Mouse (Mus musculus) macrophage (primary cell): ENCODE measurements around the gene Hist1h2af. TPM values are rescaled to one million over a fixed set of nuclear protein-coding genes. Genes with fewer than 3 reads are reported as not detected.
"Not testable (repeated sequence)": the region's sequence is repeated elsewhere in the genome, so short reads cannot be mapped to it uniquely, and the experiment has no call there.

Source experiments
- H3K27ac ChIP-seq: fragments of 350-480 bp; formaldehyde crosslinking; 2 replicates; pipeline ENCODE4 v1.9.0; 2021
- H3K36me3 ChIP-seq: fragments of 350-480 bp; formaldehyde crosslinking; 2 replicates; pipeline ENCODE4 v1.9.0; 2021; ENCODE audit errors: inconsistent target
- H3K4me3 ChIP-seq: fragments of 350-480 bp; formaldehyde crosslinking; 2 replicates; pipeline ENCODE4 v1.9.0; 2021; ENCODE audit errors: inconsistent target
- H3K79me2 ChIP-seq: fragments of 350-480 bp; formaldehyde crosslinking; 2 replicates; pipeline ENCODE4 v1.9.0; 2021; ENCODE audit errors: inconsistent target
- WGBS: methylation state at CpG from one replicate; pipeline ENCODE4 v1.1.7; 2026; ENCODE audit warnings: inconsistent platforms; ENCODE audit not compliant: missing documents; 5-methylcytosine and 5-hydroxymethylcytosine counted together
- polyA plus RNA-seq: library from polyadenylated mRNA; stranded (reverse); fragments of 250-400 nt; gene quantifications from 3 replicates; pipeline ENCODE4 v1.2.4, GENCODE M21; 2018; ENCODE audit warnings: inconsistent platforms

The Hist1h2af gene
- polyA plus RNA-seq, 1 experiment from 2014 or later = not detected

GRCm38 (mm10) chr13:23521703-23522102 lies 12.0 kb upstream of the Hist1h2af start:
- H3K36me3 ChIP-seq = no peaks in the 10 kb centered on the region
- no peak overlapping the region for H3K27ac ChIP-seq
- H3K4me3 ChIP-seq = no peak overlapping the region
- H3K79me2 ChIP-seq = no peaks in the 10 kb centered on the region
- 3% methylated on average over 14 of the region's 14 CpGs for WGBS

- no peak overlapping the region for H3K4me3 ChIP-seq
These were observed 9.7 kb upstream of the Hist1h2af start for GRCm38 (mm10) chr13:23523976-23524375.

GRCm38 (mm10) chr13:23524654-23525053 lies 9.1 kb upstream of the Hist1h2af start:
- WGBS = 18% methylated on average over 5 of the region's 5 CpGs
- no peak overlapping the region for H3K27ac ChIP-seq
- no peaks in the 10 kb centered on the region for H3K79me2 ChIP-seq
- H3K36me3 ChIP-seq = no peaks in the 10 kb centered on the region
- no peak overlapping the region for H3K4me3 ChIP-seq

More at GRCm38 (mm10) chr13:23523976-23524375, 9.7 kb upstream of the Hist1h2af start:
- 45% methylated on average over 5 of the region's 5 CpGs for WGBS
- H3K79me2 ChIP-seq = no peaks in the 10 kb centered on the region
- no peaks in the 10 kb centered on the region for H3K36me3 ChIP-seq
- H3K27ac ChIP-seq = no peak overlapping the region

- Histone ChIP-seq H3K27ac (no peak overlapping the region), H3K4me3 (peak overlapping the region; percentile 27; the same call in 1 of the 2 replicates), H3K36me3 (no peaks in the 10 kb centered on the region), H3K79me2 (no peaks in the 10 kb centered on the region)
- 6% methylated on average over 10 of the region's 10 CpGs for WGBS
These were observed 7.8 kb upstream of the Hist1h2af start for GRCm38 (mm10) chr13:23525901-23526300.

GRCm38 (mm10) chr13:23526312-23526711 lies 7.4 kb upstream of the Hist1h2af start:
- H3K27ac ChIP-seq = no peak overlapping the region
- no peaks in the 10 kb centered on the region for H3K79me2 ChIP-seq
- WGBS = 1% methylated on average over 15 of the region's 17 CpGs
- H3K4me3 ChIP-seq = peak overlapping the region; percentile 27
- H3K36me3 ChIP-seq = no peaks in the 10 kb centered on the region

GRCm38 (mm10) chr13:23529005-23529404 lies 4.7 kb upstream of the Hist1h2af start:
- no peak overlapping the region for H3K27ac ChIP-seq
- 93% methylated on average over 5 of the region's 5 CpGs for WGBS
- no peaks in the 10 kb centered on the region for H3K36me3 ChIP-seq
- no peak overlapping the region for H3K4me3 ChIP-seq
- H3K79me2 ChIP-seq = no peaks in the 10 kb centered on the region

GRCm38 (mm10) chr13:23529480-23530165 lies 4.1 kb upstream of the Hist1h2af start:
- H3K79me2 ChIP-seq = no peaks in the 10 kb centered on the region
- peak overlapping the region; percentile 58 for H3K4me3 ChIP-seq
- peak overlapping the region; percentile 91; the same call in 1 of the 2 replicates for H3K27ac ChIP-seq
- no peaks in the 10 kb centered on the region for H3K36me3 ChIP-seq
- WGBS = 26% methylated on average over 2 of the region's 2 CpGs

- WGBS = 2% methylated on average over 20 of the region's 20 CpGs
- H3K27ac ChIP-seq = peak overlapping the region; percentile 91
- H3K36me3 ChIP-seq = no peaks in the 10 kb centered on the region
- H3K79me2 ChIP-seq = no peaks in the 10 kb centered on the region
- H3K4me3 ChIP-seq = peak overlapping the region; percentile 58
These were observed 3.4 kb upstream of the Hist1h2af start for GRCm38 (mm10) chr13:23530181-23530900.

GRCm38 (mm10) chr13:23530901-23531875 lies 2.5 kb upstream of the Hist1h2af start, which contains the start of gene Hist1h4h:
Gene Hist1h4h (plus strand): TSS chr13:23531050.
- Histone ChIP-seq H3K4me3 (peak within 1 kb of the TSS; percentile 58), H3K36me3 (no peaks in the 10 kb centered on the region), H3K79me2 (no peaks in the 10 kb centered on the region), H3K27ac (peak within 1 kb of the TSS; percentile 91)
- WGBS = under 1% methylated on average over 50 of the region's 70 CpGs

- no peaks in the 10 kb centered on the region for H3K36me3 ChIP-seq
- WGBS = 36% methylated on average over 9 of the region's 9 CpGs
- peak overlapping the region; percentile 91 for H3K27ac ChIP-seq
- H3K79me2 ChIP-seq = no peaks in the 10 kb centered on the region
- H3K4me3 ChIP-seq = peak overlapping the region; percentile 37
These were observed 1.2 kb upstream of the Hist1h2af start for GRCm38 (mm10) chr13:23532262-23533075.

- WGBS = 1% methylated on average over 15 of the region's 15 CpGs
- H3K79me2 ChIP-seq = no peaks in the 10 kb centered on the region
- H3K4me3 ChIP-seq = peak overlapping the region; percentile 41
- H3K36me3 ChIP-seq = no peaks in the 10 kb centered on the region
- H3K27ac ChIP-seq = peak overlapping the region; percentile 89
These were observed 844 bp downstream of the Hist1h2af start for GRCm38 (mm10) chr13:23534368-23535131.

- H3K36me3 ChIP-seq, H3K79me2 ChIP-seq: not testable (repeated sequence)
- under 1% methylated on average over 22 of the region's 62 CpGs for WGBS
- Histone ChIP-seq H3K4me3 (peak within 1 kb of the TSS; percentile 41), H3K27ac (peak within 1 kb of the TSS; percentile 89)
These were observed 1.7 kb downstream of the Hist1h2af start, which contains the start of gene Hist1h3g for GRCm38 (mm10) chr13:23535137-23536075. Gene Hist1h3g (plus strand): TSS chr13:23535422.
